Mouse (Mus musculus): ENCODE measurements around the gene Vmn2r115.
"Not testable (repeated sequence)": the region's sequence is repeated elsewhere in the genome, so short reads cannot be mapped to it uniquely, and the experiment has no call there.

Vmn2r115 gene

GRCm38 (mm10) chr17:23343441-23343840, at the start of gene Vmn2r115:
TSS of gene Vmn2r115 (plus strand) at chr17:23343741.
- DNase-seq (ENCODE audit: low read depth, low spot score), result not testable (repeated sequence)

DNA sequence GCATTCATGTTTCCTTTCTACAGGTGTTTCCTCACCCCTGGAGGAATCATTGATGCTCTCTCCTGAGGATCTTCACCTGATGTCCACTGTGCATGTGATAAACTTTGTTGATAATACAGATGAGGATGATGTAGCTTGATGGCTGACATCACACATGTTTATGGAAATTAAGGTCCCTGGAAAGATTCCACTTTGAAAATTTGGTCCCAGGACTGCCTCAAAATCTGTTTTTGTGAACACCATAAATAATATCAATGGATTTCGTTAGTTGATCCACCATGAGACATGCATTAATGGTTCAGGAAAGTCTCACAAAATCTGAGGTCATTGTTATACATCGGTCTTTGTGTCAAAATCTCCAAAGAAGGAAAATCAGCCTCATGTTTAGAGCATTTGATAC, 31.1 kb upstream of the Vmn2r115 start, which contains the start of gene Vmn2r114:
Gene Vmn2r114, minus strand, starts transcription at position 101 of the 400 bp plus-strand sequence.
- DNase-seq (ENCODE audit: low read depth, low spot score), result not testable (repeated sequence)

DNA sequence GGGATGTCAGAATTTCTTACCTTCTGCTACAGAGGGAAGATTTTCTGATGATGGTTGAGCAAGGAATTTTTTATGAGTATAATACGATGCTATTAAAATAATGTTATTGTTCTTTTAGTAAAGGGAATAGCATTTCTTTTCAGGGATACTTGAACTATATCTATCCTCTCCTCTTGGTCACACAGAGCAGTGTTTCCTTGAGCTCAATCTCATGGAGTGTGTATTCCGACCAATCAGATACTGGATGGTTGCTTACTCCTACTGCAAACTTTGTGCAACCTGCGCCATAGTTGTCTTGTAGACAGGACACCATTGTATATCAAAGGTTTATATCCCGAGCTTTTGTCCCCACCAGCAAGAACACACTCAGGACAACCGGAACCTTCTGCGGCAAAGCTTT, 12.9 kb upstream of the Vmn2r115 start:
- DNase-seq (ENCODE audit: low read depth, low spot score), result peak; percentile 5

DNA sequence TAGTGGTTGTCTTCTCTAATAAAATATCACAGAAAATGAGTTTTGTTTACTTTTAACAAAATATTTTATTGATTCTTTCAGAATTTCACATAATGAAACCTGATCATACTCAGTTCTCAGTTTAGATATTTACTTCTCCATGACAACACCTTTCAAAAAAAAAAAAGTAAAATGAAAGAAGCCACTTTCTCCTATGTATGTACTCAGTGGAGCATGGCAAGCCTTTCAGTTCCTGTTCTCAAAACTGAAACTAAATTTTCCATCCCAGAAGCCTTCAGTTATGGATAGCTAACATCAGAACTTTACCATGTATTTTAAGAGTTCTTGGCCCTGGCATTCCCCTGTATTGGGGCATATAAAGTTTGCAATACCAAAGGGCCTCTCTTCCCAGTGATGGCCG, 8.1 kb downstream of the Vmn2r115 start:
- no peak for DNase-seq (ENCODE audit: low read depth, low spot score)

GRCm38 (mm10) chr17:23384304-23384703, 40.8 kb downstream of the Vmn2r115 start, which contains the start of gene Vmn2r116:
TSS of gene Vmn2r116 (plus strand) at chr17:23384604.
- not testable (repeated sequence) for DNase-seq (ENCODE audit: low read depth, low spot score)
